Mouse (Mus musculus) frontal cortex, postnatal 36 days (tissue): ENCODE results near the gene Ppp1r14d.

ENCODE experiments used
- DNase-seq, 2 experiments: peaks; one replicate each; pipeline ENCODE4 v3.0.0; 2022; ENCODE audit warnings: low spot score in 2 of 2

Gene Ppp1r14d

DNA sequence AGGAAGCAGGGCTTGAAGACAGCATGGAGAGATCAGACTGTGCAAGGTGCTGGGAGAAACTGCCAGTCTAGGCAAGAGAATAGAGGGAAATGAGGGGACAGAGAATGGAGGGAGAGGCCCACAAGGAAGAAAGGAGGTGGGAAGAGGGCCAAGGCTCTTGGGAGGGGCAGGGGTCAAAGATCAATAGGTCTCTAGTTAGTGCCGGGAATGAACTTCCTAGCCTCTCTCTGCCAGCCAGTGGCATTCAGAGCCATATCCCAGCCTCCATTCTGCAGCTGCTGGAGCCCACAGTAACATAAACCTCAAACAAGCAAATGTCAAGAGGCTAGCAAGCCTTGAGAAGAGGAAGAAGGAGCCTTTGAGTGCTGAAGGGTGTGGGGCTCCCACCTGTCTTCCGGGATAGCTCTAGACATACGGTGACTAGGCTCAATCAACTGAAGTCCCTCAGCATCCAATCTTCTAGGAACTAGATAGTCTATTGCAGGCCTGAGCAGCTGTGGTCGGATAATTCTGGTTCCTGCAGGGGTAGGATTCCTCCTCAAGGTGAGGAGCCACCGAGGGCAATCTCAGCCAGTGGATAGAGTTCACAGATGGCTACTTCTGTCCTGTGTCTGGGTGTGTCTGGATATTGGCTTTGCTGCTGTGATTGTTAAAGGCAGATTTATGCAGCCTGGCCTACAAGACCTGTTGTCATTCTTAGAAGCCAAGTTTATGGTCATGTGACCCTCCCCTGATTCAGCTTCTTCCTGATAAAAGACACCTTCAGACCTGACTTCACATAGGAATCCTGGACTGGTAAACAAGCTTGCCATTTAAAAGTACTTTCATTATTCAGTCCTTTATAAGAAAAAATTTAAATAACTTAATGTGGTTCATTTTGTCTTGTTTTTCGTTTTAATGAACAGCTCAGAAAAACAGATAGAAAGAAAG is at the start of gene Ppp1r14d:
TSS of gene Ppp1r14d (minus strand) at position 132 of the 930 bp plus-strand sequence.
- no peak for DNase-seq

DNA sequence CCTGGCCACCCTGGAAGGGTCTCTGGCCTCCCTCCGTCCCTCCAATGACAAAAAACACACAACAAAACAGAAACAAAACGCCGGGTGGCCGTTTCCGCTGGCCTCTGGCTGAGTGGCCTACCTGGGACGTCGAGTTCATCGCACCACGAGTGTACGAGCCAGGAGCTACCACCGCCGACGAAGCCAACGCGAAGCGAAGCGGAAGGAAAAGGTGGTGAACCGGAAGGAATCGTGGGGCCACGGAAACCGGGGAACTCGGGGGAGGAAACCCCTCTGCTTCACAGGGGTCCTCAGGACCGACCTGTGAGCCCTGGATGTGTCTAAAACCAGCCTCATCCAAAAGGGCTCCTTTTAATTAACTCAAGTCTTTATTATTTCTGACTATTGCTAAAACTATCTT is 48.1 kb upstream of the Ppp1r14d start:
- DNase-seq, result no peak

DNA sequence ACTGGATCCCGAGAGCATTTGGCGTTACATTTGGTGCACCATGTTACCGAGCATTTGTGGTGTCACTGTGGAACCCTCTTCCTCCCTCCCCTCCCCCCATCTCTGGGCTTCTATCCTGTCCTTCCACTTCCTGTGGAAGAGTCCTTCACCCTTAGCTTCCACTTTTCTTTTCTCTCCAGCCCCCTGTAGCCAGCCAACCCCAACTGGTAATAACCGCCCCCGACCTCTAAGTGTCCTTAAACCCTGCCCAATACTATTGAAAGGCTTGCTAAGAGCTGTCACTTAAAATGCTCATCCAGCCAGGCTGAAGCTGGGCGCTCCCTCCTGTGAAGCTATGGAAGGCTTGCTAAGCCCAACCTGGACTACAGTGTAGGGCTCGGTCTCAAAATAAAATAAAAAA is 47.2 kb upstream of the Ppp1r14d start:
- DNase-seq, result no peak

DNA sequence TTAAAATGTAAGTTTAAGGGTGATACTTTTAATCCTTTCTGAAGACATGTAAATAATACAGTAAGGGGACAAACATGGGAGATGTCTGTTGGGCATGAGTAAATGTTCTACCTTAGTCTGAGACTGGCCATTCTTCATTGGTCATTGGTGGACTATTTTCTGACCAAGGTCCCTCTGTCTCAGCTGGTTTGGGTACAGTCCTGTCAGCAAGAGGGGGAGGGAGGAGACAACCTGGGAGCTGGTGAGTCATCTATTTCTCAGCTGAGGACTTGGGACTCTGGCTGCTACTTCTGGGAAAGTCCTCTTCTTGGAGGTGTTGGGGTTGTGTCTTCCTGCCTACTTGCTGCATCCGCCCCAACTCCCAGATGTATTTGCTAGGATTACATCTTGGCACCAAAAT is 44.4 kb upstream of the Ppp1r14d start:
- DNase-seq, result no peak

DNA sequence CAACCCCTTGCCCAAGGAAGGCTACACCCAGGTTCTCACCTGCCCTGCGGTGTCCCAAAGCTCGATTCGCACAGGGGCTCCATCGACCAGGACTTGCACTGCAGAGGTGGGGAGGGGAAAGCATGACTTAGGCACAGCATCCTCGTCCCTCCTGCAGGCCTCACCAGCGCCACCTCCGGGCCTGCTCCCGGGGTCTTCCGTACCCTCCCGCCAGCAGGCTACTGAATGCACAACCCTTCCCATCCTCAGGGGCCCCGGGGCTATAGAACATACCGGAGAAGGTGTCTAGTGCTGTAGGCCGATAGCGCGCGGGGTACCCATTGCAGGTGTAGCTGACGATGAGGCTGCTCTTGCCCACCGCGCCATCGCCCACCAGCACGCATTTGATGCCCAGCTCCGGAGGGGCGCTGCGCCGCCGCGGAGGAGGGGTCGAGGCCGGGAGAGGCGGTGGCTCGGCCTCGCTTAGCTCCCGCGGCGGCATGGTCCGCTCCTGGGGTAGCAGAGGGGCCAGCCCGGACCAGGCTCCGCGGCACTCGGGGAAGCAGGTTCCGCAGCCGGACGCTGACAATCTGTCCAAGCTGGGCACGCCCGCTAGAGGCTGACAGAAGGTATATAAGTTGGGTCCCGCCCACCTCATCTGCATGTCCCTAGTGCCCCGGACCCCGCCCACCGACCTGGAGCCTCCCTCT is 41.1 kb upstream of the Ppp1r14d start, which contains the start of gene Rhov:
TSS of gene Rhov (minus strand) at position 630 of the 689 bp plus-strand sequence.
- peak; percentile 50 to 67 for DNase-seq

DNA sequence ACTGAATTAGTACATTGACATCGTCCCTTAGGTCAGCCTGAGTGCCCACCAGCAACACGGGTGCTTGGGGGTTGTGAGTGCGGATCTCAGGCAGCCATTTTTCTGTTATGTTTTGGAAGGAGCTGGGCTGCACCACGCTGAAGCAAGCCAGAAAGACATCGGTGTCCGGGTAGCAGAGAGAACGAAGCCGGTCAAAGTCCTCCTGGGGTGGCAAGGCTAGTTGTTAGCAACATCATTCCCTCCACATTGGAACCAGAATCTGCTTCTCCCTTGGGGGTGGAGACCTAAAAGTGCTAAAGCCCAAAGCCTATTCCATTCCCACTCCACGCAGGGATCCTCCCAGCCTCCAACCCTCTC is 40.6 kb upstream of the Ppp1r14d start:
- DNase-seq, result no peak

DNA sequence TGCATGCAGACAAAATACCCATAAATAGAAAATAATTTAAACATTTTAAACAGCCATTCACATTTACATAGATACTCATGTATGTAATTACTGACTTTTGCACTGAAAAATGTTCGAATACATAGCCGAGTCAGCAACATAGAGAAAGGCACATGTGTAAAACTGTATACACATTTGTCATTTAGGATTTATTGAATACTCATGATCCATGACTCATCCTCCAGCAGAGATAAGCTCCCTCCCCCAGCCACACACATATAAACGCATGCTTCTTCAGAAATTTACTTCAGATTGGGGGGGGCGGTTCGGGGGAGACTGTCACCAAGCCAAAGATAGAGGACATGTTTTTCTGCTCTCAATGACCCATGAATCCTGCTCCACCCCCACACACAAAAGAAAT is 34.1 kb upstream of the Ppp1r14d start:
- DNase-seq, result no peak

DNA sequence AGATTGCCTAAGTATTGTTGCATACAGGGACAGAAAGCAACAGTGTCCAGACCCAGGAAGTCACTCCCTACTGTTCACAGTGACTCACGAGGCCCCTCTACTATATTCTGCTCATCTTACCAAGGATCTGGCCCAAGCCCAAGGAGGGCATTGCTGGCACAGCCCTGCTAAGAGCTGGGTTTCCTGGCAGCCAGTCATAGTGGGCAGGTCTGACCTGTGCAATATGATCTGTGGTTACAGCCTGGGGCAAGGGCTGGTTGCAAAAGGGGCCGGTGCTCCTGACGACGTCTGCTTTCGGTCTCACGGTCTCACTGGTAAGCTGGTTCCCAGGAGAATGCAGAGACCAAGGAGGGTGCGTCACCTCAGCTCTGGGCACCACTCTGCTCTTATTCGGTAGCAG is 33.3 kb upstream of the Ppp1r14d start:
- DNase-seq, result no peak

DNA sequence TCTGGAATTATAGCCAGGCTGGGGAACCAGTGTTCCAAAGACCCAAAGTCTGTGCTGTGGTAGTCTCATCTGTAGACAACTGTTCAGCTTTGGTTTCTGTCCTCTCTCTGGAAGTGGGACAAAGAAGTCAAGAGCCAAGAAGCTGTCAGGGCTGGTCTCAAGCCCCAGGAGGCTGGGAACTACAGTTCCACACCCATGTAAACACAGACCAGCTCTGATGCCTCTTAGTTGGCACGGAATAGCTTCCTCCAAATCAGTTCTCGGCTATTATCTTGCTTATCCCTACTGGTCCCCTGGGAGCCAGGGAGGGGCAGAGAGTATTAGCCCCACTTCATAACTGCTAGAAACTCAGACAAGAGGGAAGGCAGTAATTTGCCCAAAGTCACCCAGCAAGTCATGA is 31.6 kb upstream of the Ppp1r14d start:
- DNase-seq, result no peak

DNA sequence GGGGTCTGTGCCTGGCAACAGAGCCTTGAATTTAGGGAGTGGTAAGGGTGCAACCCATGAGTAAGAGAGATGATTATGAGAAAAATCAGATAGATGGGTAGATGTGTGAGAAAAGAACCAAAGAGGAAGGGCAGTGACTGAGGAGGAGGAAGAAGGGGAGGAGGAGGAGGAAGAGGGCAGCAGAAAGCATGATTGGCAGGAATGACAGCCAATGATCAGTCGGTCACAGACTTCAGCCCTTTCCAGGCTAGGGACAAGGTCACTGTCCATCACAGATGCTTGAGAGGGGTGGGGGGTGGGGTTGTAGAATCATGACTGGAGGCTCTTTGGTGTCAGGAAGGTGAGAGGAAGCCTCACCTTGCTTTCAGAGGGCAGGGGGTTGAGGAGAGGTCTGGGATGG is 30.8 kb upstream of the Ppp1r14d start:
- no peak for DNase-seq

DNA sequence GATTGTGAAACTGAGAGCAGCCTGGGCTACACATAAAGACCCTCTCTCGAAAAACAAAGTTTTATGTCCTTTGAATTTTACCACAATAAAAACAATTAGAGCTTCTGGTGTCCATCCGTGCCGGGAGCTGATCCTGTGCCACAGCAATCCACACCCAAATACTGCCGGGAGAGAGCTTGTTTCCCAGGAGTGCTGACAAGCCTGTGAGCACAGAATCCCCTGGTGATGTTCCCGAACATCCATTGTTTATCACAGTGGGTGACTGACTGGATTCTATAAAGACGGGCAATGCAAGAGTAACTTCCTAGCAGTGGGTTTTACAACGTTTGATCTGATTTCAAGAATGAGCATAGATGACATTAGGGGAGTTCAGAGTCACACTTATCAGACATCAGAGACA is 25.3 kb upstream of the Ppp1r14d start:
- no peak for DNase-seq

DNA sequence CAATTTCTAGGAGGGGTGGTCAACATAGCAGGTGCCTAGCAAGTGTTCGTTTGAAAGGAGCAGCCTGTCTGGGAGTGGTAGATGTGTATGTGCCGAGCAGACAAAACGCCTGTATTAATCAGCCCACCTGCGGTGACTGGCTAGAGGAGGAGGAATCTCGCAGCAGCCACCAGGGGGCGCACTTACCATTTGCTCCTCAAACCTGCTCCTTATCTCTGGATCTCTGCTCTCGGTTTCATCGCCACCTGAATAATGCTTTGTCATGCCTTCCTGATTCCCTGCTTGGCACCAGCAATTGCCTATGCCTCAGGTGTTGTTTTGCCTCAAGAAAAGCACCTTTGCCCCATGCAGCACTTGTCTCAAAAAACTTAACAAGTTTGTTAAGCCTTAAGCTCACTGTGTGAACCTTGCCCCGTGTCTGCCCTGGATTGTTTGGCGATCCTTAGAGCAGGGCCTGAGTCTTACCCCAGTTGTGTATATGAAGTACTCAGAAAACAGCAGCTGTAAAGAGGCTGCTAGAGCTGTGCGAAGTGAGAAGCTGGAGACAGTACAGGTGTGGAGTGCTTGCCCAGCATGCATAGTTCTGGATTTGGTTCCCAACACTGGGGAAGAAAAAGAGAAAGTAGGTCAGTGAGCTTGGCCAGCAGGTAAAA is 21.2 kb upstream of the Ppp1r14d start:
- DNase-seq, result peak; percentile 77 to 80

DNA sequence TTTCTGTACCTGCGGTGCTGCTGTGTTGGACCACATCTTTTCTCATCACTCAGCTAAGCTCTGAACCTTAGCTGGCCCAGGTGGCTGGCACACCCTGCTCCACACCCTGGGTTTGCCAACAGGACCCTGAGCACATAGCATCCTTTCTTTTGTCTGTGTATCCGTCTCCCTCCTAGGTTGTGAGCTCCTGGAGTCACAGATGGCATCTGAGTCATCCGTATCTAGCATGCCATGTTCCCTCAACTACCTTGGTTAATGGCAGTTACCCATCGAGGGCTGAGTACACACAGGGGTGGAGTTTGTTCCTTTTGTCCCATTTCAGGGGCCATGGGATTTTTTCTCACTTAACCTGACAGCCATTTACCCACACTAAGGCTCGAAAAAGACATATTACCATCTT is 20.7 kb upstream of the Ppp1r14d start:
- no peak for DNase-seq

DNA sequence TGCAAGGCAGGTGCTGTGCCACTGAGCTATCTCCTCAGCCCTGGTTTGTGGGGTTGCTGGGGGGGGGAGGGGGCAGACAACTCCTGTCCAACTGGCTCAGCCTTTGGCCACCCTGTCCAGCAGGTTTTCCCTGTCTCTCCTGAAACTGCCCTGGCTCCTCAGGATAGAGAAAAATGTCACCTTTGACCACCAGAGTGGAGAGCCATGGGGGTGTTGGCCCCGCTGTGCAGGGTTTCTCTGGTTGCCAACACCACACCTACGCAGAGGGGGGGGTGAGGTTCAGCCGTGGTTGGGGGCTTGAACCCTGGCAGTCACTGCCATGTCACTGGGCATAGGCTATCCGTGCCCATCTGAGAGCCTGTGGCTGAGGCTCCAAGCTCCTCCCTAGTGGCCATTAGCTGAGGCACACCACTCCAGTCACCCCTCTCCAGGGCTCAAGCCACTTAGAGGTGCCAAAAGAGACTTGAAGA is 19.9 kb upstream of the Ppp1r14d start:
- DNase-seq, result no peak

DNA sequence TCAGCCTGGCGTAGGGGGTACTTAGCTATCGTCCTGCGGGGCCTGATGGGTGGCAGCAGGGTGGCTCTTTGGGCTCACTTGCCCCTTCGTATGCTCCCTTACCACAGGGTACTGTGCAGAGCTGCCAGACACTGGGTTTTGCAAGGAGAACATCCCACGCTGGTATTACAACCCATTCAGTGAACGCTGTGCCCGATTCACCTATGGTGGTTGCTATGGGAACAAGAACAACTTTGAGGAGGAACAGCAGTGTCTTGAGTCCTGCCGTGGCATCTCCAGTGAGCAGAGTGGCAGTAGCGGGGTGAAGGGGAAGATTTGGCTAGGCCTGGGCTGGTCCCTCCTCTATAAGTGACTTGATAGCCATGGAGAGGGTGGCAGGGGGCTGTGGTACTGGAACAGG is 18.2 kb upstream of the Ppp1r14d start:
- DNase-seq, result no peak

DNA sequence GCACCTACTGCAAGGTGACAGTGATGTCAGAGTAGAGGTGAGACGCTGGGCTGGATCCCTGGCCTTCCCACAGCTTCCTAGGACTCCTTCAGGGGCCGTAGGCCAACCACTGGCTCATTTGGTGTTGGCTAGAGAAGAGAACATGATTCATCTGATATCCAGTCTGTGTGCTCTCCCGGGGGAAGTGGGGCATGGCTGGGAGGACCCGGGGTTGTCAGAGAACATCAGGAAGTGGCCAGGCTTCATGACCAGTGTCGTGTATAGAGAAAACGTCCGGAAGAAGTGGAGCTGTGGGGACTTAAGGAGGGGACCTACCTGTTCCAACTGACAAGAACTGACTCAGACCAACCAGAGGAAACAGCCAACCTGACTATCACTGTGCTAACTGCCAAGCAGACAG is 15.5 kb upstream of the Ppp1r14d start:
- DNase-seq, result no peak

DNA sequence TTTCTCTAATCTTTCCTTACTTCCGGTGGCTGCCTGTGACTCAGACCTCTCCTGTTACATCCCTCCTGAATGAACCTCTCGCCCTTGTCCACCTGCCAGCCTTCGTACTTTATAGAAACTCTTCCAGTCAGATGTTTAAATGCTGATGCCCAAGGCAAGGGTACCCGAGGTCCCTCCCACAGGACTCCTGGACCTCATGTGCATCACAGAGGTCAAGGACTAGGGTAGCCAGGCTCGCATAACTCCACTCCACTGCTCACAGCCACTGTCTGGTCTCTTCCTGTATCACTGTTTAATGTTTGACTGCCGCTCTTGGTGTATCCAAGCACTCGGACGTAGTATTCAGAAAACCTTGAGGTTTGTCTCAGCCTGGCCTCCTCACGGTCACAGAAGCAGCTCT is 12.8 kb upstream of the Ppp1r14d start:
- no peak for DNase-seq

DNA sequence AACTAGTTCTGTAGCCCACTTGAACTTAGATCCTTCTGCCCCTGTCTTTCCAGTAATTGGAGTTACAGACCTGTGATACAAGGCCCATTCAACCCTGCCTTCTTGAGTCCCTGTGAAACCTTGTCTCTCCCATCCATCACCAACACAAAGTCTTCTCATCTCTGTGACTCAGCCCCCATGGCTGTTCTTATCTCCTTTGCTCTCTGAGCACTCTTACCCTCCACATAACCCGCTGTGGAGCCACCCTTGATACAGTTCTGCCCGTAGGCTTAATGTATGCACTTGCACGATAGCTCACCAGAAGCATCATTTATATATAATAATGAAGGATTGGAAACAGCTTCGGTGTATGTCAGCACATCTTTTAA is 11.1 kb upstream of the Ppp1r14d start:
- DNase-seq, result no peak

DNA sequence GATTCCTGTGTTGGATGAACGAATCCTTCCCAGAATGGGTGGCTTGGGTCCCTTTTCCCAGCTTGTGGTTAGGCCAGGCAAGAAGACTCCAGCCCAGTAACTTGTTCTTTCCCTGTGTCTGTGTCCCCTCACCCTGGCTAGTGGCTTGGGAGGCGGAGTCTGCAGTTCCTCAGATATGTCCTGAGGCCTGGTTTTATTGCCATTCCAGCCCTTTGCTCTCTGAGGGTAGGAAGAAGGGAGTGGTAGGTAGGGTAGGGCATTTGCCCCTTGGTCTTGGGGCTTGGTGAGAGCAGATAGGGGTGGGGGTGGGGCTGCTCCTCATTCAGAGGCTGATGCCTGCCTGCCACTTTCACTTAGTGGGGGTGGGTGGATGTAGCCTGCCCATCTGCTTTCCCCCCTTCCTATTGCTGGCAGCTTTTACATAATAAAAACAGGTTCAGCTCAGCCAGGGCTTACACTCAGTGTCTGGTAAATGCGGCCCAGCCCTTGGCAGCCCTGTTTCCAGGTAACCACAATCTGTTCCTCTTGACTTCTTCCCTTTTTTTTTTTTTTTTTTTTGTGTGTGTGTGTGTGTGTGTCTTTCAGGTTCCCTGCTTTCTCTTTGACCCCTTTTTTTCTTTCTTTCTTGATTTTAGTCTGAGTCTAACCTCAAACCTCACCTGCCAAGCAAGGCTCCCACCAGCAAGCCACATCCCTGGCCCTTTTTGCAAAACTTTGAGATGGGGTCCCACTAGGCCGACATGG is 10.5 kb upstream of the Ppp1r14d start:
- DNase-seq, result no peak

DNA sequence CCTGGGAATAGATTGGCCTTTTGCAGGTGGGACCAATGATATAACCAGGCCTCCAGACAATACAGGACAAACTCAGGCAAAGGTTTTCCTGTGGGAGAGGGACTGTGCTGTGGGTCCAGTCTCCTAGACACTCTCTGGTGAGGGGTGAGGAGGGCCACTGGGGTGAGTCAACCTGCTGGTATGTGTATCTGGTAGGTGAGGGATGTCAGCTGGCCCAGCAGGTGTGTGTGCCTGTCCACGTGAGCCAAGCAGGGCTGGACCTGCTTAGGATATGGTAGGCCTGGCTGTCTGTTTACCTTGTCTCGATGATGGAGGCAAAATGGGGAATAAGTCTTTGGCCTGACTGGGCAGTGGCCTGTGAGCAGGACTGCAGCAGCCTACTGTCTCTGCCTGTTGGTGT is 9.0 kb upstream of the Ppp1r14d start:
- DNase-seq, result no peak

DNA sequence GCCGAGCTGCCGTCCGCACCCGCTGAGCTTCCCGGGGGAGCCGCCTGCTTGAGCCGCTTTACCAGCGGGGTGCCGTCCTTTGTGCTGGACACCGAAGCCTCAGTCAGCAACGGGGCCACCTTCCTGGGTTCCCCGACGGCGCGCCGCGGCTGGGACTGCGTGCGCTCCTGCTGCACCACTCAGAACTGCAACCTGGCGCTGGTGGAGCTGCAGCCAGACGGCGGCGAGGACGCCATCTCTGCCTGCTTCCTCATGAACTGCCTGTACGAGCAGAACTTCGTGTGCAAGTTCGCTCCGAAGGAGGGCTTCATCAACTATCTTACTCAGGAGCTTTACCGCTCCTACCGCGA is 8.1 kb upstream of the Ppp1r14d start:
- no peak for DNase-seq
